Mouse (Mus musculus) R1 (cell line): ENCODE measurements around the gene Camsap2.

ENCODE experiments used
- DNase-seq: peaks from one replicate; pipeline ENCODE4 v3.0.0-alpha.2; 2018; ENCODE audit warnings: low read depth, low spot score

Gene Camsap2

DNA sequence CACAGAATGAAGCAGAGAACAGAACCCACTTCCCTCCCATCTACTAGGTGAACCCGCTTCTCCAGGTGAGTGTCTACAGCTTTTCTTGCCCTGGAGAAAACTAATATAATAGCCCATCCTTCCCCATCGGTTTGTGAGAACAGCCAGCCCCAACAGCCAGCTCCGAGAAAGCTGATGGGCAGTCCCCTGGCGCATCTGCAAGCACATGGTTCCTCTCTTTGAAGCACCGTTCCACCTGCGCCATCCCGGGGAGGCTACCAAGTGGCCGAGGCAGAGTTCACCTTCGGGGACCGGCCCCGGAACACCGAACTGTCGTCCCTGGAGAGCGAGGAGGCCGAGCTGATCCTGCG lies 86.4 kb downstream of the Camsap2 start:
- DNase-seq: peak; percentile 38

GRCm38 (mm10) chr1:136258495-136258894 lies 87.4 kb downstream of the Camsap2 start:
- no peak for DNase-seq

DNA sequence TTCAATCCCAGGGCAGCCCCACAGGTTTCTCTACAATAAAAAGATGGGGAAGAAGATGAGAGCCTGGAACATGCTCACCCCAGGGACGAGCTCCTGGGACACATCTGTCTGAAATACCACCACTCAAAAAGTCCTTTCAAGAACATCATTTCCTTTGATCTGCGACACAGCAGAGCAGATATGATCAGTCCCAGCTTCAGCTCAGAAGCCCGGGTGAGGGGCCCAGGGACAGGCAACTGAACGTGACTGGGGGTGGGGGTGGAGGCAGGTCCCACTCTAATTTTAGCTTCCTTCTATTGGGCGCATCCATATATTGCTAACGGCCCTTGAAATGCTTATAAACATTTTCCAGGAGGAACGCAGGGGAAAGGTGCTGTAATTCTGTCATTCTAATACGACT lies 90.2 kb downstream of the Camsap2 start:
- DNase-seq: no peak

GRCm38 (mm10) chr1:136255174-136255573 lies 90.7 kb downstream of the Camsap2 start:
- DNase-seq: no peak

DNA sequence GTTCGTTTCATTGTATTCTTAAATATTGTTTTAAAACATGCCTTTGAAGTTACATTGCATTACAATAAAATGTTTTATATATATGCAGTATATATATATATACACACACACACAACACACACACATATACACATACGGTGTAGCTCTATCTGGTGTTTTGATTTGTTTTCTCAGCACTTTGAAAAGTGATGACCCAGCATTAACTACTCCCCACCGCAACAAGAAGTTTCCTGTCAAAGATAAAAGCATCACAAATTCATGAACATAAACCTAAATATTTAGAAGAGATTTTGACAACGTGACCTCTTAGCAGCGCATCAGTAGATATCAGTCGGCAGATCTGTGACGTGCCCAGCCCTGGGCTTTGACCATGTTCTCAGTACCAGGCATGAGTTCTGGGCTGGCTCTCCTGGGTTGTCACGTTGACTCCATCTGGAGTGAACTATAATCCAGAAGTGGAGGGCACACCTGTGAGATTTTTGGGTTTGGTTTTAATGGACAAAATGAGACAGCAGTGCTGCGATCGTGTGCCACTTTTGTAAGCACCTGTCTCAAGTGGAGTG lies 91.3 kb downstream of the Camsap2 start:
- DNase-seq: no peak

- no peak for DNase-seq
Observed at GRCm38 (mm10) chr1:136253472-136253871, 92.4 kb downstream of the Camsap2 start.

GRCm38 (mm10) chr1:136249662-136250061 lies 96.2 kb downstream of the Camsap2 start:
- no peak for DNase-seq

DNA sequence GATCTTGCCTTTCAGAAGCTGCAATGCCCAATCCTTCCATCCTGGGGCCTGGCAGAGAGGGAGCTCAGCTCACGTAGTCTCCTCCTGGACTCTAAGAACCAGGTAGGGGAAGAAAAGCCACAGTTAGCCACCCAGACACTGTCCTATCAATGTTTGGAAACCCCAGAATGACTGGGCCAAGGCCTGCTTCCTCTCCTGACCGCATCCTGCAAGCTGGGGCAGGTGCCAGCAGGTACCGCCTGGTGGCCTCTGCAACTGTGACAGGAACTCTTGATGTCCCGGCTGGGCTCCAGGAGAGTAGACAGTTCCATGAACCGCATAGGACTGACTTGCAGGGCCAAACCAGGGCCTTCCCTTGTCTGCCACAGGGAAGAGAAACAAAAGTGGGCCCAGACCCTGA lies 98.5 kb downstream of the Camsap2 start:
- no peak for DNase-seq

DNA sequence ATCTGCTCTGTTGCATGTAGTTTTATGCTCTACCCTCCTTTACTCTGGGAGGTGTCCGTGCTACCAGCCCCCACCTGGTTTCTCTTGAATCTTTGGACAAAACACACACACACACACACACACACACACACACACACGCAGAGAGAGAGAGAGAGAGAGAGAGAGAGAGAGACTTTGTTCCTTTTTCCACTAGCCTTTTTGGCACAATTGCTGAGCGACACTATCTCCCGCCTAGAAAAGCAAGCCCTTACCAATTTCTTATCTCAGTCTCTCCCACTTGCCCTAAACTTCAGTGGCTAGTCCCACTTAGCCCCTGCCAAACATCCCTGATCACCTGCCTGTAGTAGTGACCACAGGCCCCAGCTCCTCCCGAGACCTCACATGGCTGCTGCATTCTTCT lies 101.4 kb downstream of the Camsap2 start:
- DNase-seq: no peak

GRCm38 (mm10) chr1:136241801-136242200 lies 104.1 kb downstream of the Camsap2 start:
- DNase-seq: no peak

- DNase-seq: no peak
Observed at GRCm38 (mm10) chr1:136238495-136238894, 107.4 kb downstream of the Camsap2 start.

- DNase-seq: no peak
Observed at GRCm38 (mm10) chr1:136234595-136235092, 111.3 kb downstream of the Camsap2 start.

GRCm38 (mm10) chr1:136233892-136234594 lies 111.9 kb downstream of the Camsap2 start, which contains the start of gene Inava:
Gene Inava, minus strand, starts transcription at chr1:136234264.
- DNase-seq: peak; percentile 94

- peak; percentile 49 for DNase-seq
Observed at GRCm38 (mm10) chr1:136232986-136233790, 112.7 kb downstream of the Camsap2 start.

- DNase-seq: no peak
Observed at GRCm38 (mm10) chr1:136232285-136232926, 113.5 kb downstream of the Camsap2 start.

GRCm38 (mm10) chr1:136231596-136231995 lies 114.3 kb downstream of the Camsap2 start:
- peak; percentile 75 for DNase-seq

DNA sequence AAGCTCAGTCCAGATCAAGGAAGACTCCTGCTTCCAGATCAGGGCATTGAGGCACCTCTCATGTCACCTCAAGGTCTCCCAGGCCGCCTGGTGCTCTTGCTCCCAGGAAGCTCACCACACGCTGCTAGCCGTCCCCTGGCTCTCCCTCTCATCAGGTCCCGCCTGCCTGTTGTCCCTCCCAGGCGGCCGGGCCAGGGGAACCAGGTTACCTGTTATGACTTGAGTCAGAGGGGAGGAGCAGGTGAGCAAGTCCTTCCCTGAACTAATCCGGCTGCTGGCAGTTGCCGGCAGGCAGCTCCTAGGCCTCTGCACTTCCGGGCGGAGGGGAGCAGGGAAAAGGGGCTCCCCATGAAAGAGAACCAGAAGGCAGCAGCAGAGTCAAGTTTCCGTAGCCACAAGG lies 115.7 kb downstream of the Camsap2 start:
- no peak for DNase-seq

GRCm38 (mm10) chr1:136229040-136229373 lies 116.9 kb downstream of the Camsap2 start:
- no peak for DNase-seq

- no peak for DNase-seq
Observed at GRCm38 (mm10) chr1:136228328-136229039, 117.4 kb downstream of the Camsap2 start.

GRCm38 (mm10) chr1:136227870-136228269 lies 118.0 kb downstream of the Camsap2 start:
- no peak for DNase-seq

GRCm38 (mm10) chr1:136226626-136227025 lies 119.3 kb downstream of the Camsap2 start:
- DNase-seq: no peak
